Mouse (Mus musculus) heart, embryonic 11.5 days (tissue): ENCODE results near the gene Eif4a2. TPM values are rescaled to one million over a fixed set of nuclear protein-coding genes. Genes with fewer than 3 reads are reported as not detected.

ENCODE experiments used
- ATAC-seq: fragments of 200-750 bp; cut with Nextera tagmentation; replicated peaks from 2 replicates; pipeline ENCODE4 v1.8.0; 2017; ENCODE audit warnings: moderate library complexity; ENCODE audit not compliant: insufficient number of reproducible peaks, low FRiP score, low TSS enrichment
- H3K27ac ChIP-seq: fragments of 300-500 bp; sonication (generic); 2 replicates; pipeline ENCODE4 v1.5.1; 2014; ENCODE audit warnings: mild to moderate bottlenecking, low read depth, low read length
- H3K27me3 ChIP-seq: fragments of 300-500 bp; sonication (generic); 2 replicates; pipeline ENCODE4 v1.6.1; 2014; ENCODE audit warnings: mild to moderate bottlenecking, low read length, mixed read lengths; ENCODE audit not compliant: control insufficient read depth, insufficient read depth
- H3K36me3 ChIP-seq: fragments of 300-500 bp; sonication (generic); 2 replicates; pipeline ENCODE4 v1.6.1; 2014; ENCODE audit warnings: mild to moderate bottlenecking, low read length, moderate library complexity, mixed read lengths; ENCODE audit not compliant: control insufficient read depth, insufficient read depth
- H3K4me1 ChIP-seq: fragments of 300-500 bp; sonication (generic); 2 replicates; pipeline ENCODE4 v1.6.1; 2014; ENCODE audit warnings: low read length; ENCODE audit not compliant: control insufficient read depth, insufficient read depth
- H3K4me2 ChIP-seq: fragments of 300-500 bp; sonication (generic); 2 replicates; pipeline ENCODE4 v1.6.1; 2014; ENCODE audit warnings: mild to moderate bottlenecking, moderate library complexity
- H3K4me3 ChIP-seq: fragments of 300-500 bp; sonication (generic); 2 replicates; pipeline ENCODE4 v1.5.1; 2014; ENCODE audit warnings: low read depth, low read length
- H3K9ac ChIP-seq: fragments of 300-500 bp; sonication (generic); 2 replicates; pipeline ENCODE4 v1.6.1; 2014; ENCODE audit warnings: mild to moderate bottlenecking, low read depth, low read length, moderate library complexity
- H3K9me3 ChIP-seq: fragments of 300-500 bp; sonication (generic); replicated peaks from 2 replicates; pipeline ENCODE4 v1.6.1; 2016; ENCODE audit warnings: low read length; ENCODE audit not compliant: control insufficient read depth
- WGBS: fragments of 180-500 bp; shearing (Covaris S2); extraction: QIAGEN DNeasy Blood & Tissue Kit; methylation state at CpG from one replicate; pipeline ENCODE4 v1.1.7; 2014; ENCODE audit not compliant: insufficient replicate concordance; 5-methylcytosine and 5-hydroxymethylcytosine counted together
- polyA plus RNA-seq: library from polyadenylated mRNA; unstranded; fragments of >200 nt; fragmentation: Nextera tagmentation; extraction: Ambion mirVana; gene quantifications from 2 replicates; pipeline ENCODE4 v1.2.1, GENCODE M21; 2014

The Eif4a2 gene
- polyA plus RNA-seq, 1 experiment from 2014 or later: 205 TPM

- Histone ChIP-seq H3K9ac (peak overlapping the region; percentile 63), H3K27ac (peak overlapping the region; percentile 64), H3K4me2 (peak overlapping the region; percentile 80), H3K9me3 (no peaks in the 10 kb centered on the region), H3K4me3 (peak overlapping the region; percentile 43), H3K27me3 (no peaks in the 10 kb centered on the region), H3K4me1 (peaks cover 14% of the 10 kb centered on the region), H3K36me3 (no peaks in the 10 kb centered on the region)
- WGBS: under 1% methylated on average over 9 of the region's 9 CpGs
- ATAC-seq: no peak; the same call in 1 of the 2 replicates
These were observed 7.1 kb upstream of the Eif4a2 start for GRCm38 (mm10) chr16:23100099-23100575.

GRCm38 (mm10) chr16:23100613-23101012 is 6.6 kb upstream of the Eif4a2 start:
- Histone ChIP-seq H3K4me1 (peaks cover 14% of the 10 kb centered on the region), H3K36me3 (no peaks in the 10 kb centered on the region), H3K27me3 (no peaks in the 10 kb centered on the region), H3K27ac (peak overlapping the region; percentile 64), H3K9me3 (no peaks in the 10 kb centered on the region), H3K4me3 (peak overlapping the region; percentile 43), H3K4me2 (peak overlapping the region; percentile 80), H3K9ac (peak overlapping the region; percentile 63)
- 7% methylated on average over 10 of the region's 10 CpGs for WGBS
- ATAC-seq: peak; percentile 44; the same call in 1 of the 2 replicates

- no peaks in the 10 kb centered on the region for H3K9me3 ChIP-seq
- H3K36me3 ChIP-seq: no peaks in the 10 kb centered on the region
- H3K9ac ChIP-seq: peak overlapping the region; percentile 75
- no peaks in the 10 kb centered on the region for H3K27me3 ChIP-seq
- H3K27ac ChIP-seq: peak overlapping the region; percentile 46; the same call in 1 of the 2 replicates
- H3K4me1 ChIP-seq: peaks cover 14% of the 10 kb centered on the region
- WGBS: 8% methylated on average over 15 of the region's 15 CpGs
- no peak for ATAC-seq
- H3K4me2 ChIP-seq: peak overlapping the region; percentile 74
- peak overlapping the region; percentile 54 for H3K4me3 ChIP-seq
These were observed 4.8 kb upstream of the Eif4a2 start for GRCm38 (mm10) chr16:23102340-23103037.

- no peak for ATAC-seq
- peak overlapping the region; percentile 74 for H3K4me2 ChIP-seq
- H3K27me3 ChIP-seq: no peaks in the 10 kb centered on the region
- peak overlapping the region; percentile 54 for H3K4me3 ChIP-seq
- no peaks in the 10 kb centered on the region for H3K36me3 ChIP-seq
- peaks cover 14% of the 10 kb centered on the region for H3K4me1 ChIP-seq
- WGBS: 30% methylated on average over 17 of the region's 17 CpGs
- H3K9me3 ChIP-seq: no peaks in the 10 kb centered on the region
- 0 out of 2 replicates have a peak overlapping the region, but pooled peaks have one; percentile 46 for H3K27ac ChIP-seq
- H3K9ac ChIP-seq: peak overlapping the region; percentile 75
These were observed 4.1 kb upstream of the Eif4a2 start for GRCm38 (mm10) chr16:23103038-23103745.

- H3K9me3 ChIP-seq: no peaks in the 10 kb centered on the region
- H3K27me3 ChIP-seq: no peaks in the 10 kb centered on the region
- no peak for ATAC-seq
- H3K4me2 ChIP-seq: no peak overlapping the region
- H3K9ac ChIP-seq: no peak overlapping the region
- peaks cover 14% of the 10 kb centered on the region for H3K4me1 ChIP-seq
- peaks cover 1% of the 10 kb centered on the region; the same call in 1 of the 2 replicates for H3K36me3 ChIP-seq
- WGBS: 65% methylated on average over 2 of the region's 2 CpGs
- no peak overlapping the region for H3K4me3 ChIP-seq
- H3K27ac ChIP-seq: no peak overlapping the region
These were observed 3.4 kb upstream of the Eif4a2 start for GRCm38 (mm10) chr16:23103841-23104240.

DNA sequence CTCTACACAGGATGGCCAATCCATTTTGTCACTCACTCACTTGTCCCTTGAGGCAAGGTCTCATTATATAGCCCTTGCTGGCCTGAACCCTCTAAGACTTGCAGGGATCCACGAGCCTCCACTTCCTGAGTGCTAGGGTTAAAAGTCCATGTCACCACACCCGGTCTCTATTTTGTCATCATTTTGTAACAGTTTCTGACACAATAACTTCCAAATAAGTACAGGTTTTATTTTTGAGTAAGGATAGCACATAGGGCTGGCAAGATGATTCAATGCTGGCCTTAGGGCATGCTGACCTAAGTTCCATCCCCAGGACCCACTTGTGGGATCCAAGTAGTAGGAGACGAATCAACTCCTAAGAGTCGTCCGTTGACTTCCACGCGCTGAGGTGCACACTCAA is 1.1 kb upstream of the Eif4a2 start:
- WGBS: 69% methylated on average over 7 of the region's 7 CpGs
- H3K4me2 ChIP-seq: no peak overlapping the region

DNA sequence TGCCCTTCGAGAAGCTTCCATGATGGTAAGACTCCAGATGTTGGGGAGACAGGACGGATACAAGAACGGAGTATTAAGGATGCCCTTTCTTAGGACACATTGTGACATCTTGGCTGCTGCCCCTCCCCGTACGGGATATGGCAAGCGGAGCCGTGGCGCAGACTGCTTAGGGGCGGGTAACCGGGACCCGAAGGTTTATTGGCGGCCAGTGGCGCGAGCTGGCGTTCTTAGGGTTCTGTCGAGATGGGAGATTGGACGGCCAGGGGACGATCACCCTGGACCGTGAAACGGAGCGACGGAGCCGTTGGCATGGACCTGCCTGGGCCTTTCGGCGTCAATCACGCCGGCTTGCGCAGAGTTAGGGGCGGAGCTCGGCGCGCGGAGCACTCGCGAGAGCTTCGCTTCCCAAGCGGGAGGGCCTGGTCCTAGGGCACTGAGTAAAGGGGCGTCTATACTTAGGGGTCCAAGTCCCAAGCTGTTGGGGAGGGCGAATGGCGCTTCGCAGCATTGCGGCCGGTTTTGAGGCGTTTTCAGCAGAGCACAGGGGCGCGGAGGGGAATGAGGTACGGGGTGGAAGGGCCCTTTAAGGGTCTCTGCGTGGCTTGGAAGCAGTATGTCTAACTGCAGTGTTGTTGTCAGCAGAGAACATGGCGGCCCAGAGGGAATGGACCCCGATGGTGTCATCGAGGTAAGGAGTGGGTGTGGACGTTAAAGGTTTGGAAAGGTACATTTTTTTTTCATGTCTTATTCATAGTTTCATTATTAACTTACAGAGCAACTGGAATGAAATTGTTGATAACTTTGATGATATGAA is 909 bp downstream of the Eif4a2 start:
- Histone ChIP-seq H3K4me1 (peaks cover 14% of the 10 kb centered on the region), H3K9ac (peak overlapping the region; percentile 100), H3K36me3 (peaks cover 30% of the 10 kb centered on the region), H3K4me2 (peak overlapping the region; percentile 76), H3K27ac (peak overlapping the region; percentile 99), H3K9me3 (no peaks in the 10 kb centered on the region), H3K27me3 (no peaks in the 10 kb centered on the region), H3K4me3 (peak overlapping the region; percentile 91)
- ATAC-seq: peak; percentile 79
- under 1% methylated on average over 52 of the region's 52 CpGs for WGBS

More for the DNA sequence above, 1.1 kb upstream of the Eif4a2 start:
- no peak overlapping the region for H3K27ac ChIP-seq
- peaks cover 16% of the 10 kb centered on the region for H3K4me1 ChIP-seq
- no peak overlapping the region for H3K9ac ChIP-seq
- H3K4me3 ChIP-seq: no peak overlapping the region
- H3K36me3 ChIP-seq: peaks cover 16% of the 10 kb centered on the region
- no peaks in the 10 kb centered on the region for H3K9me3 ChIP-seq
- no peak for ATAC-seq
- no peaks in the 10 kb centered on the region for H3K27me3 ChIP-seq

DNA sequence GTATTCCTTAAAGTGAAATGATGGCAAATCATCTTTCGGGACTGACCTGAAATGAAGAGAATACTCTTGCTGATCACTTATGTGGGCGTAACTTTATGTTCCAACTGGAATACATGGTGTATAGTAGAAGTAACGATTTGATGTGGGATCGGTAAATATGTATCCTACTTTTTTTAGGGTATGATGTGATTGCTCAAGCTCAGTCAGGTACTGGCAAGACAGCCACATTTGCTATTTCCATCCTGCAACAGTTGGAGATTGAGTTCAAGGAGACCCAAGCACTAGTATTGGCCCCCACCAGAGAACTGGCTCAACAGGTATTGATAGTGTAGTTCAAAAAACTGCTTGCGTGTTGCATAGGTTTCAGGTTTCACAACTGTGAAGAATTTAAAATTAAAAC is 1.7 kb downstream of the Eif4a2 start:
- Histone ChIP-seq H3K4me2 (peak overlapping the region; percentile 76), H3K4me3 (peak overlapping the region; percentile 91), H3K9me3 (no peaks in the 10 kb centered on the region), H3K9ac (peak overlapping the region; percentile 100), H3K27ac (peak overlapping the region; percentile 99; the same call in 1 of the 2 replicates), H3K27me3 (no peaks in the 10 kb centered on the region), H3K4me1 (peaks cover 14% of the 10 kb centered on the region), H3K36me3 (peaks cover 32% of the 10 kb centered on the region)
- no peak for ATAC-seq
- 5% methylated on average over 5 of the region's 5 CpGs for WGBS
